Mouse (Mus musculus) forebrain, postnatal 0 days (tissue): ENCODE measurements around the gene Gab1. TPM values are rescaled to one million over a fixed set of nuclear protein-coding genes. Genes with fewer than 3 reads are reported as not detected.

Experiments used
- ATAC-seq: fragments of 200-750 bp; cut with Nextera tagmentation; 2 replicates; pipeline ENCODE4 v1.8.0; 2017; ENCODE audit warnings: mild to moderate bottlenecking, moderate library complexity
- DNase-seq: peaks from one replicate; pipeline ENCODE4 v3.0.0-alpha.2; 2015
- H3K27ac ChIP-seq: fragments of 300-500 bp; sonication (generic); 2 replicates; pipeline ENCODE4 v1.5.1; 2014; ENCODE audit warnings: low read depth, mild to moderate bottlenecking, antibody characterized with exemption, low read length, moderate library complexity, mixed read lengths
- H3K27me3 ChIP-seq: fragments of 300-500 bp; sonication (generic); 2 replicates; pipeline ENCODE4 v1.6.1; 2014; ENCODE audit warnings: mild to moderate bottlenecking, low read length, mixed read lengths; ENCODE audit not compliant: insufficient read depth
- H3K36me3 ChIP-seq: fragments of 300-500 bp; sonication (generic); 2 replicates; pipeline ENCODE4 v1.6.1; 2014; ENCODE audit warnings: mild to moderate bottlenecking, moderate library complexity; ENCODE audit not compliant: insufficient read depth
- H3K4me1 ChIP-seq: fragments of 300-500 bp; sonication (generic); 2 replicates; pipeline ENCODE4 v1.6.1; 2014; ENCODE audit warnings: antibody characterized with exemption; ENCODE audit not compliant: insufficient read depth
- H3K4me2 ChIP-seq: fragments of 300-500 bp; sonication (generic); 2 replicates; pipeline ENCODE4 v1.6.1; 2014; ENCODE audit warnings: low read depth, mild to moderate bottlenecking, moderate library complexity
- H3K4me3 ChIP-seq: fragments of 300-500 bp; sonication (generic); 2 replicates; pipeline ENCODE4 v1.5.1; 2014; ENCODE audit warnings: low read depth, low read length, mixed read lengths
- H3K9ac ChIP-seq: fragments of 300-500 bp; sonication (generic); 2 replicates; pipeline ENCODE4 v1.6.1; 2014; ENCODE audit warnings: mild to moderate bottlenecking
- H3K9me3 ChIP-seq: fragments of 300-500 bp; sonication (generic); 2 replicates; pipeline ENCODE4 v1.6.1; 2016; ENCODE audit warnings: low read length
- CTCF ChIP-seq: sonication (generic); IDR thresholded peaks from 2 replicates; pipeline ENCODE4 v1.5.1; 2016; ENCODE audit warnings: antibody characterized with exemption, control low read depth, low read depth
- WGBS: fragments of 180-500 bp; shearing (Covaris S2); extraction: QIAGEN DNeasy Blood & Tissue Kit; methylation state at CpG from one replicate; pipeline ENCODE4 v1.1.7; 2014; 5-methylcytosine and 5-hydroxymethylcytosine counted together
- polyA plus RNA-seq: library from polyadenylated mRNA; unstranded; fragments of >200 nt; fragmentation: Nextera tagmentation; extraction: Ambion mirVana; gene quantifications from 2 replicates; pipeline ENCODE4 v1.2.1, GENCODE M21; 2015
- total RNA-seq: library from RNA; depleted of rRNA; stranded (reverse); fragments of >200 nt; gene quantifications from 2 replicates; pipeline ENCODE4 v1.2.3, GENCODE M21; 2014; rRNA removed

Gab1 gene
- total and polyA plus RNA-seq, 2 experiments from 2014 or later = 9.8 to 15.7 TPM

DNA sequence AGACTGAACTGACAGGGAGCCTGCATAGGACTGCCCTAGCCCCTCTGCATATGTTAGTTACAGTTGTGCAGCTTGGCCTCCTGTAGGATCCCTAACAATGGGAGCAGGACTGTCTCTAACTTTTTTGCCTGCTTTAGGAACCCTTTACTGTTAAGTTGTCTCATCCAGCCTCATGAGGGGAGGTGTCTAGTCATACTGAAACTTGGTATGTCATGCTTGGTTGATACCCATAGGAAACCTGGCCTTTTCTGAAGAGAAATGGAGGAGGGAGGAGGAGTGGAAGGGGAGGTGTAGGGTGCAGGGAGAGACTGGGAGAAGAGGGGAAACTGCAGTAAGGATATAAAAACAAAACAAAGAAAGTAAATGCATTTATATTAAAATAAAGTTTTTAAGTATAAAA is 148.0 kb downstream of the Gab1 start:
- no peak overlapping the region for H3K27ac ChIP-seq
- H3K9me3 ChIP-seq = no peaks in the 10 kb centered on the region
- no peak for TF ChIP-seq CTCF
- H3K36me3 ChIP-seq = peaks cover 35% of the 10 kb centered on the region
- H3K9ac ChIP-seq = no peak overlapping the region
- H3K4me1 ChIP-seq = no peaks in the 10 kb centered on the region
- ATAC-seq (no peak), DNase-seq (no peak)
- no peaks in the 10 kb centered on the region for H3K27me3 ChIP-seq
- no peak overlapping the region for H3K4me2 ChIP-seq
- H3K4me3 ChIP-seq = no peak overlapping the region

- H3K4me2 ChIP-seq = no peak overlapping the region
- H3K4me1 ChIP-seq = no peaks in the 10 kb centered on the region
- no peak overlapping the region for H3K27ac ChIP-seq
- no peak for ATAC-seq
- no peak for DNase-seq
- no peak overlapping the region for H3K9ac ChIP-seq
- H3K36me3 ChIP-seq = peaks cover 43% of the 10 kb centered on the region
- no peak for TF ChIP-seq CTCF
- no peaks in the 10 kb centered on the region for H3K27me3 ChIP-seq
- no peaks in the 10 kb centered on the region for H3K9me3 ChIP-seq
- H3K4me3 ChIP-seq = no peak overlapping the region
- 87% methylated on average over 1 of the region's 1 CpGs for WGBS
Measured at GRCm38 (mm10) chr8:80714461-80714860, 165.9 kb downstream of the Gab1 start.

Other genes with a start within 250 kb of the Gab1 start
- 36.9 and 46.7 TPM in 2 replicates for gene Smarca5, start 141.0 kb downstream of the Gab1 start, total RNA-seq
- gene Smarca5, start 141.0 kb downstream of the Gab1 start, polyA plus RNA-seq = 25.6 and 33.3 TPM in 2 replicates
- 36.6 and 40.3 TPM in 2 replicates for gene Usp38, start 134.4 kb upstream of the Gab1 start, total RNA-seq
- gene Usp38, start 134.4 kb upstream of the Gab1 start, polyA plus RNA-seq = 16.4 and 18.4 TPM in 2 replicates